Mouse (Mus musculus): ENCODE results near the gene Rab3a.

Rab3a gene

DNA sequence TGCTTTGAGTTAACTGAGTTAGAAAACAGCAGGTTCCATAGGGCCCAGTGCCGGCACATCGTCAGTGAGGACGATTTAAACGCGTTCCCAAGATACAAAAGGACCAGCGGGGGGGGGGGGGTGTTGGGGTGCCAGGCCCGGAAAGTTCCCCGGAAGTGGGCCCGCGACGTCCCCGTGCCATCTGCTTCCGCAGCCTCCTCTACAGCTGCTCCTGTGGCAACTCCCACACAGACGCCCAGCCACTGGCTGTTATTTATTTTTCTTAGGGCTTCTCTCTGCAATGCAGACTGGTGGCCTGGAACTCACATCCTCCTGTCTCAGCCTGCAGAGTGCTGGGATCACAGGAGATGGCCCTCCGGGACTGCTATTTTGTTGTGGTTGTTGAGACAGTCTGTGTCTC, 46.7 kb downstream of the Rab3a start:
- DNase-seq (ENCODE audit: low spot score in 2 of 2): peak; percentile 83 to 85

DNA sequence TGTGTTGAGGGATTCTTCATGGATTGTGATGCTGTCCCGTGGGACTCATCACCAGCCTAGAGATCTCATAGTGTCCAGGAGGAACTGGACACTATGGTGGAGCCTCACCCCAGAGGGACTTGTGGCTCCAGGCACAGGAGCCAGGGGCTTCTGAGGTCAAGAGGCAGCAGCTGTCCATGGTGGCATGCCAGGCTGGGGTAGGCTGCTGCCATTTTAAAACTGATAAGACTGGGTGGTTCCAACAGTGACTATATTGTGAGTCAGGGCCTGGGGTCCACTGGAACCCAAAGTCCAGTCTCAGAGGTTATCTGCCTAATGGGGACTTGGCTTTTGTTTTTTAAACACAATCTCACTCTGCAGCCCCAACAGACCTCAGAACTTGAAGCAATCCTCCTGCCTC, 47.4 kb downstream of the Rab3a start:
- DNase-seq (ENCODE audit: low spot score in 2 of 2): no peak

GRCm38 (mm10) chr8:70802786-70803510, 48.5 kb downstream of the Rab3a start:
- no peak for DNase-seq (ENCODE audit: low spot score in 2 of 2)

DNA sequence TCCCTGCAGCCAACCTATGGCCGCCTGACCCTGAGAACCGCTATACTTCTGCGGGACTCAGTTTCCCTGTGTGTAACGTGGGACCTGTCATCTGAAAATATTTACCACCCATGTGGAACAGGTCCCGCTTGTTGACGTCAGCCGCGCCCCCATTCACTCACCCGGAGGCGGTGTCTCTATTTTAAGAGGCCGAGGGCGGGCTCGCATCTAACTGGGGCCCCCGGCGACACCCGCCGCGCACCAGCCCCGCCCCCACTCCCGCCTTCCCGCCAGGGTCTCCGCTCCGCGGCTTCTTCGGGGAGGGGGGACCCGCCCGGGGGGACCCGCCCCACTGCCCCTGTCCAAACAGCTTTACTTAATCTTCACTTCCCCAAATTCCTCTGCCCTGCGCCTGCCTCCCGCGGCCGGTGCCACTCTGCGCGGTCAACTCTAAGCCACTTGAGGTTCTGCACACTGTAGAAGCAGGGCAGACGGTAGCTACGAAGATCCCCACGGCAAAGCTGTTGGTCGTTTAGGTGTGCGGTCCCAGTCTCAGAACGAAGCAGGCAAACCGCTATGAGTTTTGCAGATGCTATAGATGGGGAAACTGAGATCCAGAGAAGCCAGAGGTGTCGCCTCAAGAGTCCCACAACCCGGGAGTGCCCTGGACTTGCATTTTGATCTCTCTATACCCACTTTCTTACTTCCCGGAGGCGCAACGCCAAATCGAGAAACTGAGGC, 49.4 kb downstream of the Rab3a start:
- peak; percentile 84 to 85 for DNase-seq (ENCODE audit: low spot score in 2 of 2)

- DNase-seq (ENCODE audit: low spot score in 2 of 2): peak; percentile 83
Observed at GRCm38 (mm10) chr8:70804481-70805206, 50.2 kb downstream of the Rab3a start, which contains the start of gene Mast3. Gene Mast3 (minus strand): TSS chr8:70805054.

DNA sequence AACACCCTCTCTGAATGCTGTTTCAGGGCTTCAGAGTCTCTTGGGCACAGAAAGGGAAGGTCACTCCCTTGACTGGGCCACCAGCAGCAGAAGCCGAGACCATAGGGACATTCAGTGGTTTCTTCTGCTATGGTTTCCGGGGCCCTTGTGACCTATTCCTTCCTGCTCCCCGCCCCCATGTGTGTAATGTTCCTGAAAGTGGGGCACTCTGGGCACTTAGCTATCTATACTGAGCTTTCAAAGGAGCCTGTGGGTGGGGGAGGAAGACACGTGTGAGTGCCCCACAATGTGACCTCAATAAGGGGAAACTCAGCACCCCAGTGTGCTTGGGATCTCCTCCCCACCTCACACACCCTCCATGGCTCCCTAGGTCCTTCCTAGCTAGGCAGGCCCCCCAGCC, 52.1 kb downstream of the Rab3a start:
- DNase-seq (ENCODE audit: low spot score in 2 of 2): no peak

DNA sequence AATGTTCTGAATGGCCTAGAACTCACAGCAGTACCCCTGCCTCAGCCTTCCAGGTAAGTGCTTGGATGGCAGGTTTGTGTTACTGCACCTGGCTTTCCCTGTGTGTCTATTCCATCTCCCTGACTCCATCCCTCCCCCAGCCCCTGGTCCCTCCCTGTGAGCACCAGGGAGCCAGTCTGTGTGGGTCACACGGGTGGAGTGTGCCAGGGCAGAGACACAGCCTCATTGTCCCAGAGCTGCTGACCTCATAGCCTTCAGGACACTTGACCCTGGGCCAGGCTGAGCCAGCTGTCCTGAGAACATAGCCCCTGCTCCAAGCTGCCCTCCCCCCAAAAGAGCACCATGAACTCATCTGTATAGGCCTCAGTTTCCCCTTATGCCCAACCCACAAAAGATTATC, 52.8 kb downstream of the Rab3a start:
- DNase-seq (ENCODE audit: low spot score in 2 of 2): no peak

- DNase-seq (ENCODE audit: low spot score in 2 of 2): no peak
Observed at GRCm38 (mm10) chr8:70808239-70808638, 53.8 kb downstream of the Rab3a start, which contains the start of gene Il12rb1. Gene Il12rb1 (plus strand): TSS chr8:70808449.
